Mouse (Mus musculus): Measurements from ENCODE around the gene Nrap. TPM values are rescaled to one million over a fixed set of nuclear protein-coding genes. Genes with fewer than 3 reads are reported as not detected.

Gene Nrap
- polyA plus RNA-seq, 1 experiment: 0.15 TPM

DNA sequence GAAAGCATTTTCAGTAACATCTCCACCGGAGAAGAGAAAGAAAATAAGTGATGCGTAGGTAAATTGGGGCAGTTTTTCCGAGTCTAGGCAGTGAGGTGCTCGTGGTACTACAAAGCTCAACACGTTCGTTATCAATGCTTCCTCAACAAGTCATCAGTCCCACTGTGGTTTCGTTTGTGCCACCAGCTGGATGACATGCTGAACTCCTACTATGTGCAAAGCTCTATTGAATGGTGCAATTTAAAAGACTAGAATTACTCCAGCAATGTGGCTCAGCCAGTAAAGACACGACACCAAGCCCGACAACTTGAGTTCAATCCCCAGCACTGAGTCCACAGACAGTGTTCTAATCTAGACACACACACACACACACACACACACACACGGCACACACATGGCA, 3.7 kb downstream of the Nrap start:
- Histone ChIP-seq H3K4me1 (ENCODE audit: control insufficient read depth, insufficient read depth, low read length) (peaks cover 16% of the 10 kb centered on the region), H3K4me3 (ENCODE audit: insufficient read depth, low read length) (no peak overlapping the region), H3K27ac (ENCODE audit: insufficient read depth, low read depth, low read length) (no peak overlapping the region)
- TF ChIP-seq CTCF (IDR thresholded peaks at IDR 0.05; ENCODE audit: low read depth, low read length) (no peak), POLR2A (IDR thresholded peaks at IDR 0.05; ENCODE audit: borderline replicate concordance, low read depth, low read length) (no peak)

GRCm38 (mm10) chr19:56385546-56385945, 4.3 kb downstream of the Nrap start:
- H3K27ac ChIP-seq (ENCODE audit: insufficient read depth, low read depth, low read length): no peak overlapping the region
- H3K4me1 ChIP-seq (ENCODE audit: control insufficient read depth, insufficient read depth, low read length): peaks cover 14% of the 10 kb centered on the region
- TF ChIP-seq POLR2A (IDR thresholded peaks at IDR 0.05; ENCODE audit: borderline replicate concordance, low read depth, low read length) (no peak), CTCF (IDR thresholded peaks at IDR 0.05; ENCODE audit: low read depth, low read length) (no peak)
- no peak overlapping the region for H3K4me3 ChIP-seq (ENCODE audit: insufficient read depth, low read length)

DNA sequence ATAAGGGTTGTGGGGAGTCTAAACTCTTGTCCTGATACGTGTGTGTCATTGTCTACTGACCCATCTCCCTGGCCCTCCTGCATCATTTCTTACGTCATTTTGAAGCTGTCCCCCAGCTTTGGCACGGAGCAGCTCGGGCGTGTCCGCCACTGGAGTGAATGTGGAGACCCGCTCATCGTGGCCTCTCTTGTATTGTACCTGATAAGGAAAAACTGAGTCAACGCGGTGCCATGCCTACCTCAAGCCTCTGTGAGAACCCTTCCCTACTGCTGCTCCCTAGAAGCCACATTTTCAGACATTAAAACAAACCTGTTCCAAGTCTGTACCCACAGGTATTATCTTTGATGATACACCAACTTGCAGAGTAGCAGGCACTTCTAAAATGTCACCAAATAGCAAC, 8.4 kb downstream of the Nrap start:
- Histone ChIP-seq H3K4me1 (ENCODE audit: control insufficient read depth, insufficient read depth, low read length) (no peaks in the 10 kb centered on the region), H3K4me3 (ENCODE audit: insufficient read depth, low read length) (no peak overlapping the region), H3K27ac (ENCODE audit: insufficient read depth, low read depth, low read length) (no peak overlapping the region)
- TF ChIP-seq CTCF (IDR thresholded peaks at IDR 0.05; ENCODE audit: low read depth, low read length) (no peak), POLR2A (IDR thresholded peaks at IDR 0.05; ENCODE audit: borderline replicate concordance, low read depth, low read length) (no peak)

DNA sequence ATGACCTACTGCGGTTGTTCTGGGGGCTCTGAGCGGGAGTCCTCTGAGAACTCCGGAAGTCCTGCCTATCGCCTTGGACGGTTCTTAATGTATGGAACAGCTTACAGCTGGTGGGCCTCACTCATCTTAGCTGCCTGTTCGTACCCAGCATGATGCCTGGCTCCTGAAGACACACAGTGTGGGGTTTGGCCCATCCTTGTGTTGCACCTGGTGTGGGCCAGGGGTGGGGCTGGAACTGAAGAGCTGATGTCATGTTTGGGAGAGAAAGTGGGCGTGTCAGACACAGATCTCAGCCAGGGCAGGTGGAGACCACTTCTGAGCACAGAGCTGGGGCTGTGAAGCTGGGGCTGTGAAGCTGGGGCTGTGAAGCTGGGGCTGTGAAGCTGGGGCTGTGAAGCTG, 9.5 kb downstream of the Nrap start:
- no peak for TF ChIP-seq POLR2A (IDR thresholded peaks at IDR 0.05; ENCODE audit: borderline replicate concordance, low read depth, low read length)
- TF ChIP-seq CTCF (IDR thresholded peaks at IDR 0.05; ENCODE audit: low read depth, low read length): no peak
- Histone ChIP-seq H3K4me1 (ENCODE audit: control insufficient read depth, insufficient read depth, low read length) (0 out of 2 replicates have a peak, but pooled peaks cover 1% of the 10 kb centered on the region), H3K4me3 (ENCODE audit: insufficient read depth, low read length) (no peak overlapping the region), H3K27ac (ENCODE audit: insufficient read depth, low read depth, low read length) (no peak overlapping the region)

- no peak overlapping the region for H3K27ac ChIP-seq (ENCODE audit: insufficient read depth, low read depth, low read length)
- 0 out of 2 replicates have a peak, but pooled peaks cover 2% of the 10 kb centered on the region for H3K4me1 ChIP-seq (ENCODE audit: control insufficient read depth, insufficient read depth, low read length)
- H3K4me3 ChIP-seq (ENCODE audit: insufficient read depth, low read length): no peak overlapping the region
- no peak for TF ChIP-seq CTCF (IDR thresholded peaks at IDR 0.05; ENCODE audit: low read depth, low read length)
These were observed 11.2 kb downstream of the Nrap start for GRCm38 (mm10) chr19:56378554-56379172.

GRCm38 (mm10) chr19:56378007-56378406, 11.8 kb downstream of the Nrap start:
- no peak overlapping the region for H3K27ac ChIP-seq (ENCODE audit: insufficient read depth, low read depth, low read length)
- no peak for TF ChIP-seq POLR2A (IDR thresholded peaks at IDR 0.05; ENCODE audit: borderline replicate concordance, low read depth, low read length)
- TF ChIP-seq CTCF (IDR thresholded peaks at IDR 0.05; ENCODE audit: low read depth, low read length): no peak
- 0 out of 2 replicates have a peak, but pooled peaks cover 2% of the 10 kb centered on the region for H3K4me1 ChIP-seq (ENCODE audit: control insufficient read depth, insufficient read depth, low read length)
- no peak overlapping the region for H3K4me3 ChIP-seq (ENCODE audit: insufficient read depth, low read length)

DNA sequence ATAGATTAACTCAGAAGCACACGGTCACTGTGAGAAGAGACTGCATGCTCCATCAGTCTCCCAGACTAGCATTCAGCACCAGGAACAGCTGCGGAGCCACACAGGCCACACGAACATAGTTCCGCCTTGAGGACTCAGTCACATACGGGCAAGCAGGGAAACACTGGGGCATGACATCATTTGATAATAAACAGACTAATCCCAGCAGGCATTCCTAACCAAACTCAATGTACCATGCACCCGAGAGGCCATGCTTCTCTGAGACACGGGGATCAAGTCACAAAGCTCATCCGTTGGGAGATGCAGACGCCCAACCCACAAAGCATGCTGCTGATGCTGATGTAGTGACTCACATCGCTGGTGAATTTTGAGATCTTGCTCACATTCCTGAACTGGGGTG, 15.8 kb downstream of the Nrap start:
- Histone ChIP-seq H3K4me3 (ENCODE audit: insufficient read depth, low read length) (no peak overlapping the region), H3K4me1 (ENCODE audit: control insufficient read depth, insufficient read depth, low read length) (0 out of 2 replicates have a peak, but pooled peaks cover 2% of the 10 kb centered on the region), H3K27ac (ENCODE audit: insufficient read depth, low read depth, low read length) (no peak overlapping the region)
- TF ChIP-seq CTCF (IDR thresholded peaks at IDR 0.05; ENCODE audit: low read depth, low read length) (no peak), POLR2A (IDR thresholded peaks at IDR 0.05; ENCODE audit: borderline replicate concordance, low read depth, low read length) (no peak)

- H3K4me3 ChIP-seq (ENCODE audit: insufficient read depth, low read length): no peak overlapping the region
- H3K4me1 ChIP-seq (ENCODE audit: control insufficient read depth, insufficient read depth, low read length): 0 out of 2 replicates have a peak, but pooled peaks cover 2% of the 10 kb centered on the region
- TF ChIP-seq POLR2A (IDR thresholded peaks at IDR 0.05; ENCODE audit: borderline replicate concordance, low read depth, low read length) (no peak), CTCF (IDR thresholded peaks at IDR 0.05; ENCODE audit: low read depth, low read length) (no peak)
- H3K27ac ChIP-seq (ENCODE audit: insufficient read depth, low read depth, low read length): no peak overlapping the region
These were observed 16.6 kb downstream of the Nrap start for GRCm38 (mm10) chr19:56373246-56373645.

- no peak for TF ChIP-seq POLR2A (IDR thresholded peaks at IDR 0.05; ENCODE audit: borderline replicate concordance, low read depth, low read length)
- TF ChIP-seq CTCF (IDR thresholded peaks at IDR 0.05; ENCODE audit: low read depth, low read length): no peak
- H3K27ac ChIP-seq (ENCODE audit: insufficient read depth, low read depth, low read length): no peak overlapping the region
- H3K4me1 ChIP-seq (ENCODE audit: control insufficient read depth, insufficient read depth, low read length): 0 out of 2 replicates have a peak, but pooled peaks cover 2% of the 10 kb centered on the region
- H3K4me3 ChIP-seq (ENCODE audit: insufficient read depth, low read length): no peak overlapping the region
These were observed 17.6 kb downstream of the Nrap start for GRCm38 (mm10) chr19:56372226-56372625.

DNA sequence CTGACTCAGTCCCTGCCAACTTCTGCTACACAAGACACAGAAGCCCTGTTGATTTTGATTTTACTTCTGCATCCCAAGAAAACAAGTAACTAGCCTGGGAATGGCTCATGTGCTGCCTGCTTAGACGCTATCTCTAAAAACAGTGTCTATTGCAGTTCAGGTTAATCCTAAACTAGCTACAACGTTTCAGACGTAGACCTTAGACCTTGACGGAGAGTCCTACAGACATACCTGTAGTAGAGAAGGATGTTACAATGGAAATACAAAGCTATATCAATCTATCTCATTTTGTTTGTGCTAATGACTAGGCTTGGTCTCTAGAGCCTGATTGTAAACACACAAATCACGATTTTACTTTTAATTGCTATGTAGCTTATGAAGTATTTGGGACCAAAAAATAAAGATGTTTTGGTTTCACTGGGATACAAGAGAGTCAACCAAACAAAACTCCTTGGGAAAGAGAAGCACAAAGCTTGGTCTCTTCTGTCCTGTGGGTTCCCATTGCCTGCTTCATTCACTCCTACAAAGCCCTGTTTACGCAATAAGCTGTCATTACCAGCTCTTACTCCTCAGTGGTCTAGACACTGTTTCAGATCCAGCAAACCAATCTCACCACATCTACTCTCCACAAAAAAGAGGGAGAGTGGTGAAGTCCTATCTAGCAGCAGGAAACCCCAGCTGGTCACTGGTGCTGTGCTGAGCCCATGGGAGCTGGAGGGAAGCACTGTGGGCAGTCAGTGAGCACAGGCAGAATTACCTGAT, 19.3 kb downstream of the Nrap start:
- no peak overlapping the region for H3K27ac ChIP-seq (ENCODE audit: insufficient read depth, low read depth, low read length)
- H3K4me1 ChIP-seq (ENCODE audit: control insufficient read depth, insufficient read depth, low read length): 0 out of 2 replicates have a peak, but pooled peaks cover 2% of the 10 kb centered on the region
- no peak overlapping the region for H3K4me3 ChIP-seq (ENCODE audit: insufficient read depth, low read length)
- TF ChIP-seq CTCF (IDR thresholded peaks at IDR 0.05; ENCODE audit: low read depth, low read length) (no peak), POLR2A (IDR thresholded peaks at IDR 0.05; ENCODE audit: borderline replicate concordance, low read depth, low read length) (no peak)

Measured in bone marrow macrophage, adult 2 months (primary cell).